Mouse (Mus musculus) activated CD4-positive, CD25-positive, alpha-beta regulatory T cell, adult 4 months (primary cell): Measurements from ENCODE around the gene Gtpbp10. TPM values are rescaled to one million over a fixed set of nuclear protein-coding genes. Genes with fewer than 3 reads are reported as not detected.

Experiments used
- ATAC-seq: one replicate; pipeline ENCODE4 v1.8.0; 2017
- polyA plus RNA-seq, 2 experiments: library from polyadenylated mRNA; unstranded; fragments of 100-300 nt; shearing (Covaris generic); gene quantifications; one replicate each; pipeline ENCODE4 v1.2.1; 2017

Gene Gtpbp10
- polyA plus RNA-seq: 10 to 100 TPM; 14.6 to 17.4 TPM

- peak; percentile 96 for ATAC-seq
Measured at GRCm38 (mm10) chr5:5559079-5559740, at the start of gene Gtpbp10. TSS of gene Gtpbp10 (minus strand) at chr5:5559538.

GRCm38 (mm10) chr5:5587686-5588085, 28.3 kb upstream of the Gtpbp10 start:
- no peak for ATAC-seq

GRCm38 (mm10) chr5:5573749-5574317, 14.5 kb upstream of the Gtpbp10 start, which contains the start of gene Gm8773:
TSS of gene Gm8773 (plus strand) at chr5:5573799.
- ATAC-seq: no peak

GRCm38 (mm10) chr5:5562435-5562834, 3.1 kb upstream of the Gtpbp10 start:
- ATAC-seq: no peak

- ATAC-seq: no peak
Measured at GRCm38 (mm10) chr5:5561041-5561706, 1.8 kb upstream of the Gtpbp10 start.

- no peak for ATAC-seq
Measured at GRCm38 (mm10) chr5:5559798-5560197, 460 bp upstream of the Gtpbp10 start.

GRCm38 (mm10) chr5:5551110-5551509, 8.2 kb downstream of the Gtpbp10 start:
- no peak for ATAC-seq

GRCm38 (mm10) chr5:5540385-5540784, 19.0 kb downstream of the Gtpbp10 start:
- no peak for ATAC-seq

- no peak for ATAC-seq
Measured at GRCm38 (mm10) chr5:5539771-5540170, 19.6 kb downstream of the Gtpbp10 start.

- ATAC-seq: no peak
Measured at GRCm38 (mm10) chr5:5536131-5536530, 23.2 kb downstream of the Gtpbp10 start.

- ATAC-seq: no peak
Measured at GRCm38 (mm10) chr5:5533656-5534420, 25.5 kb downstream of the Gtpbp10 start.

GRCm38 (mm10) chr5:5515411-5515810, 43.9 kb downstream of the Gtpbp10 start:
- no peak for ATAC-seq

- ATAC-seq: peak; percentile 74
Measured at GRCm38 (mm10) chr5:5514196-5515076, 44.9 kb downstream of the Gtpbp10 start, which contains the start of gene Cldn12. TSS of gene Cldn12 (minus strand) at chr5:5514958.

GRCm38 (mm10) chr5:5511401-5511800, 47.9 kb downstream of the Gtpbp10 start:
- ATAC-seq: no peak

GRCm38 (mm10) chr5:5510989-5511388, 48.3 kb downstream of the Gtpbp10 start:
- ATAC-seq: no peak

- no peak for ATAC-seq
Measured at GRCm38 (mm10) chr5:5510304-5510887, 48.9 kb downstream of the Gtpbp10 start.

- ATAC-seq: no peak
Measured at GRCm38 (mm10) chr5:5508231-5508630, 51.1 kb downstream of the Gtpbp10 start.

GRCm38 (mm10) chr5:5507701-5508225, 51.6 kb downstream of the Gtpbp10 start:
- peak; percentile 26 for ATAC-seq

GRCm38 (mm10) chr5:5504456-5504855, 54.9 kb downstream of the Gtpbp10 start:
- ATAC-seq: no peak

GRCm38 (mm10) chr5:5503381-5503780, 56.0 kb downstream of the Gtpbp10 start:
- no peak for ATAC-seq

GRCm38 (mm10) chr5:5501583-5501982, 57.8 kb downstream of the Gtpbp10 start:
- no peak for ATAC-seq
